Mouse (Mus musculus) kidney, embryonic 15.5 days (tissue): ENCODE results near the gene Chst11. TPM values are rescaled to one million over a fixed set of nuclear protein-coding genes. Genes with fewer than 3 reads are reported as not detected.

ENCODE experiments used
- ATAC-seq: fragments of 200-750 bp; cut with Nextera tagmentation; replicated peaks from 2 replicates; pipeline ENCODE4 v1.8.0; 2017; ENCODE audit warnings: moderate TSS enrichment; ENCODE audit not compliant: low FRiP score
- H3K27ac ChIP-seq: fragments of 300-500 bp; sonication (generic); 2 replicates; pipeline ENCODE4 v1.5.1; 2015; ENCODE audit warnings: mild to moderate bottlenecking, inconsistent platforms
- H3K27me3 ChIP-seq: fragments of 300-500 bp; sonication (generic); 2 replicates; pipeline ENCODE4 v1.6.1; 2015; ENCODE audit warnings: inconsistent platforms
- H3K36me3 ChIP-seq: fragments of 300-500 bp; sonication (generic); 2 replicates; pipeline ENCODE4 v1.6.1; 2015; ENCODE audit warnings: inconsistent platforms
- H3K4me1 ChIP-seq: fragments of 300-500 bp; sonication (generic); 2 replicates; pipeline ENCODE4 v1.6.1; 2015; ENCODE audit warnings: inconsistent platforms
- H3K4me2 ChIP-seq: fragments of 300-500 bp; sonication (generic); 2 replicates; pipeline ENCODE4 v1.6.1; 2015; ENCODE audit warnings: moderate library complexity, mild to moderate bottlenecking, inconsistent platforms
- H3K4me3 ChIP-seq: fragments of 300-500 bp; sonication (generic); replicated peaks from 2 replicates; pipeline ENCODE4 v1.5.1; 2015; ENCODE audit warnings: mild to moderate bottlenecking, inconsistent platforms
- H3K9ac ChIP-seq: fragments of 300-500 bp; sonication (generic); 2 replicates; pipeline ENCODE4 v1.6.1; 2015; ENCODE audit warnings: mild to moderate bottlenecking, inconsistent platforms
- H3K9me3 ChIP-seq: fragments of 300-500 bp; sonication (generic); replicated peaks from 2 replicates; pipeline ENCODE4 v1.6.1; 2016; ENCODE audit warnings: inconsistent platforms
- WGBS: fragments of 180-500 bp; shearing (Covaris S2); methylation state at CpG from one replicate; pipeline ENCODE4 v1.1.7; 2015; ENCODE audit warnings: mixed read lengths; 5-methylcytosine and 5-hydroxymethylcytosine counted together
- polyA plus RNA-seq: library from polyadenylated mRNA; unstranded; fragments of >200 nt; fragmentation: Nextera tagmentation; extraction: Ambion mirVana; gene quantifications from 2 replicates; pipeline ENCODE4 v1.2.1, GENCODE M21; 2015

Chst11 gene
- polyA plus RNA-seq, 1 experiment from 2014 or later: 3.8 TPM

GRCm38 (mm10) chr10:83090185-83090584 is 104.9 kb downstream of the Chst11 start:
- Histone ChIP-seq H3K4me1 (peaks cover 67% of the 10 kb centered on the region), H3K4me2 (no peak overlapping the region), H3K36me3 (no peaks in the 10 kb centered on the region), H3K4me3 (no peak overlapping the region), H3K9me3 (no peaks in the 10 kb centered on the region), H3K27ac (peak overlapping the region; percentile 37), H3K9ac (no peak overlapping the region), H3K27me3 (no peaks in the 10 kb centered on the region)
- 36% methylated on average over 8 of the region's 8 CpGs for WGBS
- ATAC-seq: peak; percentile 69

- Histone ChIP-seq H3K27ac (no peak overlapping the region), H3K36me3 (no peaks in the 10 kb centered on the region), H3K4me3 (no peak overlapping the region), H3K27me3 (no peaks in the 10 kb centered on the region), H3K4me2 (no peak overlapping the region), H3K9me3 (no peaks in the 10 kb centered on the region), H3K9ac (no peak overlapping the region), H3K4me1 (peaks cover 62% of the 10 kb centered on the region)
- WGBS: 77% methylated on average over 6 of the region's 6 CpGs
- ATAC-seq: no peak
These were observed 108.4 kb downstream of the Chst11 start for GRCm38 (mm10) chr10:83093705-83094104.

GRCm38 (mm10) chr10:83094248-83094647 is 109.0 kb downstream of the Chst11 start:
- H3K4me2 ChIP-seq: no peak overlapping the region
- WGBS: 77% methylated on average over 10 of the region's 10 CpGs
- H3K9me3 ChIP-seq: no peaks in the 10 kb centered on the region
- H3K36me3 ChIP-seq: no peaks in the 10 kb centered on the region
- H3K4me1 ChIP-seq: peaks cover 62% of the 10 kb centered on the region
- H3K4me3 ChIP-seq: no peak overlapping the region
- H3K27me3 ChIP-seq: no peaks in the 10 kb centered on the region
- H3K9ac ChIP-seq: no peak overlapping the region
- no peak for ATAC-seq
- H3K27ac ChIP-seq: no peak overlapping the region

GRCm38 (mm10) chr10:83094821-83095725 is 109.8 kb downstream of the Chst11 start:
- no peaks in the 10 kb centered on the region for H3K36me3 ChIP-seq
- H3K27me3 ChIP-seq: no peaks in the 10 kb centered on the region
- H3K27ac ChIP-seq: no peak overlapping the region
- no peak overlapping the region for H3K4me3 ChIP-seq
- no peaks in the 10 kb centered on the region for H3K9me3 ChIP-seq
- WGBS: 74% methylated on average over 16 of the region's 16 CpGs
- no peak overlapping the region for H3K9ac ChIP-seq
- peaks cover 56% of the 10 kb centered on the region for H3K4me1 ChIP-seq
- no peak overlapping the region for H3K4me2 ChIP-seq
- ATAC-seq: no peak

- 96% methylated on average over 6 of the region's 6 CpGs for WGBS
- Histone ChIP-seq H3K27me3 (no peaks in the 10 kb centered on the region), H3K9me3 (no peaks in the 10 kb centered on the region), H3K4me3 (no peak overlapping the region), H3K4me2 (no peak overlapping the region), H3K27ac (no peak overlapping the region), H3K9ac (no peak overlapping the region), H3K4me1 (peaks cover 56% of the 10 kb centered on the region), H3K36me3 (no peaks in the 10 kb centered on the region)
- ATAC-seq: no peak
These were observed 111.0 kb downstream of the Chst11 start for GRCm38 (mm10) chr10:83096257-83096656.

- ATAC-seq: no peak
- Histone ChIP-seq H3K4me2 (no peak overlapping the region), H3K27ac (no peak overlapping the region), H3K9me3 (no peaks in the 10 kb centered on the region), H3K36me3 (no peaks in the 10 kb centered on the region), H3K27me3 (no peaks in the 10 kb centered on the region), H3K9ac (no peak overlapping the region), H3K4me3 (no peak overlapping the region), H3K4me1 (peaks cover 71% of the 10 kb centered on the region)
- 61% methylated on average over 10 of the region's 10 CpGs for WGBS
These were observed 113.6 kb downstream of the Chst11 start for GRCm38 (mm10) chr10:83098940-83099339.

- Histone ChIP-seq H3K27me3 (no peaks in the 10 kb centered on the region), H3K9ac (no peak overlapping the region), H3K4me2 (no peak overlapping the region), H3K4me1 (peaks cover 75% of the 10 kb centered on the region), H3K9me3 (no peaks in the 10 kb centered on the region), H3K36me3 (no peaks in the 10 kb centered on the region), H3K27ac (no peak overlapping the region), H3K4me3 (no peak overlapping the region)
- WGBS: 85% methylated on average over 3 of the region's 3 CpGs
- ATAC-seq: no peak
These were observed 114.4 kb downstream of the Chst11 start for GRCm38 (mm10) chr10:83099669-83100068.

- no peak overlapping the region for H3K27ac ChIP-seq
- no peak overlapping the region for H3K9ac ChIP-seq
- H3K4me3 ChIP-seq: no peak overlapping the region
- no peaks in the 10 kb centered on the region for H3K27me3 ChIP-seq
- H3K4me2 ChIP-seq: no peak overlapping the region
- peaks cover 73% of the 10 kb centered on the region for H3K4me1 ChIP-seq
- ATAC-seq: no peak
- WGBS: 28% methylated on average over 8 of the region's 8 CpGs
- no peaks in the 10 kb centered on the region for H3K9me3 ChIP-seq
- H3K36me3 ChIP-seq: no peaks in the 10 kb centered on the region
These were observed 115.6 kb downstream of the Chst11 start for GRCm38 (mm10) chr10:83100890-83101289.

GRCm38 (mm10) chr10:83101421-83102207 is 116.3 kb downstream of the Chst11 start:
- Histone ChIP-seq H3K4me1 (peaks cover 77% of the 10 kb centered on the region), H3K27me3 (no peaks in the 10 kb centered on the region), H3K4me3 (no peak overlapping the region), H3K9me3 (no peaks in the 10 kb centered on the region), H3K27ac (no peak overlapping the region), H3K9ac (no peak overlapping the region), H3K4me2 (no peak overlapping the region), H3K36me3 (no peaks in the 10 kb centered on the region)
- 85% methylated on average over 9 of the region's 9 CpGs for WGBS
- ATAC-seq: no peak

- Histone ChIP-seq H3K4me1 (peaks cover 77% of the 10 kb centered on the region), H3K27me3 (no peaks in the 10 kb centered on the region), H3K27ac (no peak overlapping the region), H3K4me3 (no peak overlapping the region), H3K36me3 (no peaks in the 10 kb centered on the region), H3K4me2 (0 out of 2 replicates have a peak overlapping the region, but pooled peaks have one; percentile 19), H3K9me3 (no peaks in the 10 kb centered on the region), H3K9ac (no peak overlapping the region)
- no peak for ATAC-seq
- 30% methylated on average over 15 of the region's 15 CpGs for WGBS
These were observed 117.4 kb downstream of the Chst11 start for GRCm38 (mm10) chr10:83102745-83103144.

GRCm38 (mm10) chr10:83104221-83104620 is 118.9 kb downstream of the Chst11 start:
- Histone ChIP-seq H3K36me3 (no peaks in the 10 kb centered on the region), H3K9ac (no peak overlapping the region), H3K27ac (no peak overlapping the region), H3K4me3 (no peak overlapping the region), H3K4me2 (no peak overlapping the region), H3K9me3 (no peaks in the 10 kb centered on the region), H3K4me1 (peaks cover 74% of the 10 kb centered on the region), H3K27me3 (no peaks in the 10 kb centered on the region)
- 48% methylated on average over 8 of the region's 8 CpGs for WGBS
- no peak for ATAC-seq

- Histone ChIP-seq H3K4me2 (no peak overlapping the region), H3K4me1 (peaks cover 60% of the 10 kb centered on the region), H3K27ac (no peak overlapping the region), H3K27me3 (no peaks in the 10 kb centered on the region), H3K9ac (no peak overlapping the region), H3K4me3 (no peak overlapping the region), H3K36me3 (no peaks in the 10 kb centered on the region), H3K9me3 (no peaks in the 10 kb centered on the region)
- WGBS: 62% methylated on average over 7 of the region's 7 CpGs
- no peak for ATAC-seq
These were observed 121.0 kb downstream of the Chst11 start for GRCm38 (mm10) chr10:83106152-83106746.
